Mouse (Mus musculus) neural tube, embryonic 13.5 days (tissue): ENCODE data around the gene Tmem135. TPM values are rescaled to one million over a fixed set of nuclear protein-coding genes. Genes with fewer than 3 reads are reported as not detected.

ENCODE experiments used
- ATAC-seq: fragments of 200-750 bp; cut with Nextera tagmentation; 2 replicates; pipeline ENCODE4 v1.8.0; 2017; ENCODE audit warnings: low read depth, mild to moderate bottlenecking, moderate TSS enrichment, moderate library complexity
- H3K27ac ChIP-seq: fragments of 300-500 bp; sonication (generic); replicated peaks from 2 replicates; pipeline ENCODE4 v1.5.1; 2015; ENCODE audit warnings: moderate library complexity, mild to moderate bottlenecking, inconsistent platforms
- H3K27me3 ChIP-seq: fragments of 300-500 bp; sonication (generic); 2 replicates; pipeline ENCODE4 v1.6.1; 2015; ENCODE audit warnings: mild to moderate bottlenecking, inconsistent platforms
- H3K36me3 ChIP-seq: fragments of 300-500 bp; sonication (generic); 2 replicates; pipeline ENCODE4 v1.6.1; 2015; ENCODE audit warnings: mild to moderate bottlenecking, inconsistent platforms
- H3K4me1 ChIP-seq: fragments of 300-500 bp; sonication (generic); replicated peaks from 2 replicates; pipeline ENCODE4 v1.6.1; 2015; ENCODE audit warnings: inconsistent platforms
- H3K4me2 ChIP-seq: fragments of 300-500 bp; sonication (generic); 2 replicates; pipeline ENCODE4 v1.6.1; 2015; ENCODE audit warnings: inconsistent platforms, mild to moderate bottlenecking, moderate library complexity
- H3K4me3 ChIP-seq: fragments of 300-500 bp; sonication (generic); 2 replicates; pipeline ENCODE4 v1.5.1; 2015; ENCODE audit warnings: mild to moderate bottlenecking, inconsistent platforms
- H3K9ac ChIP-seq: fragments of 300-500 bp; sonication (generic); 2 replicates; pipeline ENCODE4 v1.6.1; 2015; ENCODE audit warnings: moderate library complexity, mild to moderate bottlenecking, inconsistent platforms
- H3K9me3 ChIP-seq: fragments of 300-500 bp; sonication (generic); 2 replicates; pipeline ENCODE4 v1.6.1; 2016; ENCODE audit warnings: inconsistent platforms
- WGBS: fragments of 180-500 bp; shearing (Covaris S2); methylation state at CpG from one replicate; pipeline ENCODE4 v1.1.7; 2015; 5-methylcytosine and 5-hydroxymethylcytosine counted together
- polyA plus RNA-seq: library from polyadenylated mRNA; unstranded; fragments of >200 nt; fragmentation: Nextera tagmentation; extraction: Ambion mirVana; gene quantifications from 2 replicates; pipeline ENCODE4 v1.2.1, GENCODE M21; 2015

Tmem135 gene
- polyA plus RNA-seq, 1 experiment from 2014 or later, result 21.3 TPM

DNA sequence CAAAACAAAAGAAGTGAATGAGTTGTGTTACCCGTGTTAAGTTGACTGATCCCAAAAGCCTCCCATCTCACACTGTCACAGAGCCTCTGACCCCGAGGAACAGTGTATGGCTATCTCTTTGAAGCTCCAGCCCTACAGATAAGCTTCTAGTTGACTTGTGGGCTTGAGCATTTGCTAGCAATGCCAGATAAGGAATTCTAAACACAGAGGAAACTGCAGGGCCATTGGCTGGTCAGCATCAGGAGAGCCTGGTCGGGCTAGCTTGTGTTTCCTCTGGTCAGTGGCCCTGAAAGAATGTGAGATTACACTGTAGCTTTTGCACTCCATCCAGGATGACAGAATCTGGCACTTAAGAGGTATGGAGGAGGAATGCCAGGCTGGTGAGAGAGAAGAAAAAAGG, 36.4 kb downstream of the Tmem135 start:
- H3K4me1 ChIP-seq, result peaks cover 6% of the 10 kb centered on the region; the same call in 1 of the 2 replicates
- no peak overlapping the region for H3K4me3 ChIP-seq
- no peaks in the 10 kb centered on the region for H3K27me3 ChIP-seq
- H3K9ac ChIP-seq, result no peak overlapping the region
- ATAC-seq, result no peak
- no peak overlapping the region for H3K4me2 ChIP-seq
- H3K27ac ChIP-seq, result no peak overlapping the region
- 52% methylated on average over 3 of the region's 3 CpGs for WGBS
- H3K36me3 ChIP-seq, result no peaks in the 10 kb centered on the region
- H3K9me3 ChIP-seq, result no peaks in the 10 kb centered on the region

DNA sequence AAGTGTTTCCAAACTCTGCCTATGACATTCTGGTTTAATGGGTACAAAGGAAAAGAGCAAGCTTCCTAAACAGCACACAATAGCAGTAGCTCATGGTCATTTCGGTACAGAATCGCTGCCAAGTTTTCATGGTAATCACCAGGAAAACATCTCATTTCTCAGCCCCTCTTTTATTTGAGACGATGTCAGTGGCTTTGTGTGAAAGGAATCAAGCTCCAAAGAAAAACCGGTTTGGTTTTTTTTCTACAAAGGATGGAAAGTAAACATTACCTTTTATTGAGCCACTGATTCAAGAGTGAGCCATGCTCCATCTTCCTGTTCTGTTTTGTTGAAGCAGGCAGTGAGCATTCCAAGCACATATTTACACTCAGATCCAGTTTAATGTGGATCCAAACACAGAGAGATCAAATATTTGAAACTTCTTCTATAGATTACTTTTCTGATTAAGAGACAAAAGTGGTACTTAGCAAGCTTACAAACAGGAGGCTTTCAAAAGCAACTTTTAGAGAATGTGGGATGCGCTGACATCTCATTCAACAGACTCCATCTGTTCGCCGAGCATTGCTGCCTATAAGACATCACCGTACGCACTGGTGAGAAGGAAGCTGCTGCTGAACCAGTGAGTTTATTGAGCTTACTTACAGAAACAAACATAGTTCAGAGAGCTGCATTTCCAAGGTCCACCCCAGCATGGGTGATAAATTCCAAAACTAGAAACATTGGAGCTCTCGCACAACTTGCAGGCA, 38.7 kb downstream of the Tmem135 start:
- WGBS, result 55% methylated on average over 10 of the region's 10 CpGs
- Histone ChIP-seq H3K4me1 (peaks cover 6% of the 10 kb centered on the region; the same call in 1 of the 2 replicates), H3K27me3 (no peaks in the 10 kb centered on the region), H3K27ac (no peak overlapping the region), H3K9me3 (no peaks in the 10 kb centered on the region), H3K36me3 (no peaks in the 10 kb centered on the region), H3K4me2 (no peak overlapping the region; the same call in 1 of the 2 replicates), H3K9ac (no peak overlapping the region), H3K4me3 (no peak overlapping the region)
- no peak for ATAC-seq

DNA sequence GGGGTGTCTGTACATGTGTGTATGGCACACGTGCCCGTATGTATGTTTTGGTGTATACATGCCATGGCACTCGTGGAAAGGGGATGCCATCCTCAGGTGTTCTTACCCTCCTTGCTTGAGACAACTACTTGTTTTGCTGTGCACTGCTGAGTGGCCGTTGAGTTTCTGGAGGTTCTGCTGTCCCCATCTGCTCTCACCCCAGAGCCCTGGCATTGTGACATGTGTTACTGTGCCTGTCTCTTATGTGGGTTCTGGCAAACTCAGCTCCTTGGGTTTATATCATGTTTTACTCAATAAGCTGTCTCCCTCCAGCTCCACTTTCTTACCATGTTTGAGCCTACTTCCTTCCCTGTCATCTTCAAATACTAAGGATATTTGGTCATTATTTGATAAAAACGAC, 40.0 kb downstream of the Tmem135 start:
- Histone ChIP-seq H3K4me2 (no peak overlapping the region), H3K27ac (no peak overlapping the region), H3K4me1 (peaks cover 6% of the 10 kb centered on the region; the same call in 1 of the 2 replicates), H3K27me3 (no peaks in the 10 kb centered on the region), H3K9me3 (no peaks in the 10 kb centered on the region), H3K9ac (no peak overlapping the region), H3K36me3 (no peaks in the 10 kb centered on the region), H3K4me3 (no peak overlapping the region)
- WGBS, result 90% methylated on average over 5 of the region's 5 CpGs
- ATAC-seq, result no peak

DNA sequence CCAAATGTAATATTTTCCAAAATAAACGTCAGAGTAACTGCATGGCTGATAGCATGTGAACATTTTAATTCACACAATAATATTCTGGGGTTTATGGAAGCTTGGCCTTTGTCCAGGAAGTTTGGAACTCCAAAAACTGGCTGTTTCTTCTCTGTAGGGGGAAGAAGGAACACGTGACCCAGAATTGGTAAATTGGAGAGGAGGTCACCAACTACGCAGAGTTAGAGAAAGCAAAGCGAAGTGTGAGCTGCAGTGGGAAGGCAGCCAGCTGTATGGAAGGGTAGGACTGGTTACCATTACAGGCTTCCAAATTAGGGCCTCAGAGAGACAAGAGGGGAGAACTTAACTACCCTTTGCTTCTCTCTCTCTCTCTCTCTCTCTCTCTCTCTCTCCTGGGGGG, 47.7 kb downstream of the Tmem135 start:
- Histone ChIP-seq H3K27me3 (no peaks in the 10 kb centered on the region), H3K36me3 (no peaks in the 10 kb centered on the region), H3K4me3 (no peak overlapping the region), H3K27ac (no peak overlapping the region), H3K4me2 (no peak overlapping the region), H3K4me1 (no peaks in the 10 kb centered on the region), H3K9me3 (no peaks in the 10 kb centered on the region), H3K9ac (no peak overlapping the region)
- no peak for ATAC-seq
- 64% methylated on average over 4 of the region's 4 CpGs for WGBS

DNA sequence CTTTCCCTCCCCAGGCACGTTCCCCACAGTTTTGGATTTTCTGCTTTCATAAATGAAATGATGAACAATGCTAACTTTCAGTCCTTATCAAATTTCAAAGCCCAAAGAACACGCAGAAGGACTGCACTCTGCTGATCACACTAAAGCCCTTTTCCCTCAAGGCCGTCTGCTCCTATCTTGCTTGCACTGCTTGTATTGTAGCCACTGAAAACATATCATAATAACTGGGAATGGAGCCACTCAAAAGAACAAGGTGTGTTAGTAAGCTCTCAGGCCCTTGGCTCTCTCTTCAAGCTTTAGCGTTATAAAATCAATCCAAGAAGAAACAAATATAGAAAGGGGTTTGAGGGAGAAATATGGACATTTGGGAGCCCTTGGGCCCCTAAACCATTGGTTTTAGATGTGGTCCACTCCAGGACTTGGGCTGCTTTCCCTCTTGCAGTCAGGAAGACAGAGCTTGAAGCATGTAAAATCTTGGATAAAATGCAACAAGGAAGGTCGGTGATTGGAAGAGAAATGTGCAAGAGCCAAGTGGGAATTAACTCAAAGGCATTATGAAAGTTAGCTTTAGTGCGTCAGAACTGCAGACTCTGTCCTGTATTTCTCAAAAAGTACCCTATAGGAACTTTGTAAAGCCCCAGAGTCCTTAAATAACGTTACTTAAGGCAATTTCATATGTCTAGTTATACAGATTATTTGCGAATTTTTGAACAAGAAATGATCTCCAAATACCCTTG, 48.3 kb downstream of the Tmem135 start:
- Histone ChIP-seq H3K9me3 (no peaks in the 10 kb centered on the region), H3K4me2 (no peak overlapping the region), H3K27ac (no peak overlapping the region), H3K4me3 (no peak overlapping the region), H3K27me3 (no peaks in the 10 kb centered on the region), H3K36me3 (no peaks in the 10 kb centered on the region), H3K9ac (no peak overlapping the region), H3K4me1 (no peaks in the 10 kb centered on the region)
- no peak for ATAC-seq
- 77% methylated on average over 8 of the region's 8 CpGs for WGBS

DNA sequence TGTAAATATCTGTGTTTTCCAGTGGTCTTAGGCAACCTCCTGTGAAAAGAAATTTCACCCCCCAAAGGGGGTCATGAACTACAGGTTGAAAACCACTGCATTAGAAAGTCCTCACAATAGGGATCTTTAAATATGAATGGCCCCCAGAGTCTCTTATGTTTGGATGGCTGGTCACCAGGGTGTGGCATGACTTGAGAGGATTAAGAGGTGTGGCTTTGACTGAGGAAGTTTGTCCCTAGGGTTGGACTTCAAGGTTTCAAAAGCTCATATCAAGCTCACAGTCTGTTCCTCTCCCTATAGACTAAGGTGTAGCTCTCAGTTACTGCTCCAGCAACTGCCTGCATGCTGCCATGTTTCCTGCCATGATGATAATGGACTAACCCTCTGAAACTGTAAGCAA, 62.0 kb downstream of the Tmem135 start:
- no peaks in the 10 kb centered on the region for H3K27me3 ChIP-seq
- H3K4me1 ChIP-seq, result peaks cover 11% of the 10 kb centered on the region
- no peak overlapping the region for H3K4me3 ChIP-seq
- no peaks in the 10 kb centered on the region for H3K9me3 ChIP-seq
- H3K27ac ChIP-seq, result no peak overlapping the region
- no peak overlapping the region for H3K4me2 ChIP-seq
- no peak for ATAC-seq
- no peaks in the 10 kb centered on the region for H3K36me3 ChIP-seq
- H3K9ac ChIP-seq, result no peak overlapping the region

DNA sequence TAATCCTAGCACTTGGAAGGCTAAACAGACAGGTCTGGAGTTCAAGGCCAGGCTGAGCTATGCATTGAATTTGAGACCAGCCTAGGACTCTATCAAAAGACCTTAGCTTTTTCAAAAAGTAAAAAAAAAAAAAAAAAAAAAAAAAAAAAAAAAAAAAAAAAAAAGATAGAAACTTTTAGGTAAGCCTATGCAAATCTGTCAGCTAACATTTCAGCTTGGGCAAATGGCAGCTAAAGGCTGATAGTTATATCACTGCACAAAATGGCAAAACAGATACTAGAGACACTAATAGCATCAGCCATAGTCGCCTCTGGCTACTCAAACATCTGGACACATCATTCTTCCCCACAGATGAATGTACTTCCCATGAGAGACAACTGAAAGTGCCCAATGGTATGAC, 64.2 kb downstream of the Tmem135 start:
- Histone ChIP-seq H3K9ac (no peak overlapping the region), H3K36me3 (no peaks in the 10 kb centered on the region), H3K4me2 (no peak overlapping the region; the same call in 1 of the 2 replicates), H3K27me3 (no peaks in the 10 kb centered on the region), H3K27ac (no peak overlapping the region), H3K4me3 (no peak overlapping the region), H3K4me1 (peaks cover 32% of the 10 kb centered on the region), H3K9me3 (no peaks in the 10 kb centered on the region)
- 79% methylated on average over 1 of the region's 1 CpGs for WGBS
- ATAC-seq, result no peak

DNA sequence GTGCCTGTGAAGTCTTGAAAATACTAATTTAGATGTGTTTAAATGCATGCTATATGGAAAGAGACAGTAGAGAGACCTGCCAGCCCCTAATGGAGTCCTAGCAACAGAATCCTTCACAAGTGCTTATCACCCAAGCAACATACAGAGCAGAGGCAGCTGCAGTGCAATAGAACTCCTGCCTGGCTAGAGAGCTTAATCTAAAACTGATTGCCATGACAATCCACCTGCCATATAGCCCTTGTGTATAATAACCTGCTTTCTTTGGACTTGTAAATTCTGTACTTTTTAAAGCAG, 64.9 kb downstream of the Tmem135 start:
- Histone ChIP-seq H3K9me3 (no peaks in the 10 kb centered on the region), H3K4me2 (peak overlapping the region; percentile 82), H3K36me3 (no peaks in the 10 kb centered on the region), H3K9ac (peak overlapping the region; percentile 93), H3K27ac (peak overlapping the region; percentile 80), H3K27me3 (no peaks in the 10 kb centered on the region), H3K4me3 (peak overlapping the region; percentile 81), H3K4me1 (peaks cover 32% of the 10 kb centered on the region)
- ATAC-seq, result peak; percentile 85

DNA sequence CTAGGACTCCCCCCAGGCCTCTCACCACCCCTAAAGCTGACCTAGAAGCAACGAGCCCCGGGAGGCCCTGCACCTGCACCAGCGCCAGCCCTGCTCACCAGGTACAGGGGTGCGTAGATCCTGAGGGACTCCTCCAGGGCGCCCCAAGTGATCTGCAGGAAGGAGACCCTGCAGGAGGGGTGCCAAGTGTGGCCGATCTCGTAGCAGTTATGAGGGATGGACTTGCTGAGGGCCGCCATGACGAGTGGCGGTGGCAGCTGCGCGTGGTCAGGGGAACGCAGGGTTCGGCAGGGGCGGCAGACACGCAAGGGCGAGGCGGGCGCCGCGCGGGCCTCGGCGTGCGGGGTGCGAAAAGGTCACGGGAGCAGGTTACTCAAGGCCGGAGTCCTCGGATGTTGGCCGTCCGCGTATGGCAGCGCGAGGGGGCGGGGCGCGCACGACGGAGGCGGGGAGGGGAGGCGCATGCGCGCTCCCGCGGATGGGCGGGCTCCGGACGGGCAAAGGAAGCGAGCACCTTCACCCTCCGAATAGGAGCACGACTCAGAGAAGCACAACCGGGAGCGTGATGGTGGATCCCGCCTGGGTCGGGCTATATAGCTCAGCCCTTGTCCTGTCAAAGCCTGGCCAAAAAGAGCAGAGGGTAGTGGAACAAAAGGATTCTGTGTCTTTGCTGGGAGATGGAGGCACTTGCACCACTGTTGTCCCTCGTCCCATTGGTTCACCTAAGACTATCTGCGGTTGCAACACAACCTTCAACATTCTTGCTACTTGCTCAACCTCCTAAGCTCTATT, 65.5 kb downstream of the Tmem135 start:
- no peaks in the 10 kb centered on the region for H3K27me3 ChIP-seq
- no peaks in the 10 kb centered on the region for H3K9me3 ChIP-seq
- peak; percentile 97 for ATAC-seq
- H3K4me3 ChIP-seq, result peak overlapping the region; percentile 81
- H3K4me2 ChIP-seq, result peak overlapping the region; percentile 82
- under 1% methylated on average over 57 of the region's 57 CpGs for WGBS
- H3K4me1 ChIP-seq, result peaks cover 32% of the 10 kb centered on the region
- peak overlapping the region; percentile 80 for H3K27ac ChIP-seq
- peak overlapping the region; percentile 93 for H3K9ac ChIP-seq
- H3K36me3 ChIP-seq, result no peaks in the 10 kb centered on the region

DNA sequence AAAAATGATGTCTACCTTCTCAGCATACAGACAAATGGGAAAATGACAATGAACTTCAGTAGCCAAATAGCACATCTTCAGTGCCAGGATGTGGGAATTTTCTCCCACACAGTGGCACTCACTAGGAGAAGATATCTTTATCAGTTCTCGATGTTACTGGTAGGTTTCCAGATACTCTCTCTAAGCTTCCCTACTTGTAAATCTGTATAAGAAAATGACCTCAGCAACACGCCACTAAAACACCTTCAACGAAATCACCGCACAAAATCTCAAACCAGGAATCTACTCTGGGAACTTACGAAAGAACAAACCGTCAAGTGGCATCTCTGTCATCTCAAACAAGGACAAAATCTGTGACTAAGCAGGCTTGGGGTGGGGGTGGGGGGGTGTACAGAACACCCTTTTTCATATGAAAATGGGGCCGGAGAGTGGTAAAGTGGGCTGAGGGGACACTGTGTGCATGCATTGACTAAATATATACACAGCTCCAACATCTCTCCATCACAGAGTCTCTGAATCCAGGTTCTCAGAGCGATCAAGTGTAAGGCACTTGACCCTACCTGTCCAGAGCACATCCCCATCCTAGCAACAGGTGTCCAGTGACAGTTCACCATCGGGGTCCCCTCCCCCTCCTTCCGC, 66.2 kb downstream of the Tmem135 start:
- whole genome bisulfite sequencing, result 46% methylated on average over 10 of the region's 10 CpGs
- Histone ChIP-seq H3K9me3 (no peaks in the 10 kb centered on the region), H3K27ac (peak overlapping the region; percentile 80)

DNA sequence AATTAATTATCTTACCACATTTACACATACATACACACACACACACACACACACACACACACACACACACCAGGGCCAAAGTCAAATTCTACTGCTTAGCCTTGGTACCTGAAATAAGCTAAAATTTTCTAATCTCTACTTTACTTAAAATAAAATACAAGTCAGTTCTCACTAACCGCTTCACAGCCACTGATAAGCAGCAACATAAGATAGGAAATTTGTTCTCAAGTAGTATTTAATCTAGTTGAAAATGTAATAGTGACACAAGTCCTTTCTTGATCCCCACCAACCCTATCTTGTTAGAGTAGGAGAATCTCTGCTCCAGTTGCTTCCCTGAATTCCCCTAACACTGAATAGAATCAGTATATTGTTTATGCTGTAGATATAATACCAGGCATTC, 67.6 kb downstream of the Tmem135 start:
- no peak for ATAC-seq
- H3K4me3 ChIP-seq, result no peak overlapping the region
- H3K36me3 ChIP-seq, result no peaks in the 10 kb centered on the region
- peak overlapping the region; percentile 82 for H3K4me2 ChIP-seq
- 98% methylated on average over 1 of the region's 1 CpGs for WGBS
- H3K27ac ChIP-seq, result no peak overlapping the region
- peaks cover 35% of the 10 kb centered on the region for H3K4me1 ChIP-seq
- no peaks in the 10 kb centered on the region for H3K9me3 ChIP-seq
- H3K27me3 ChIP-seq, result no peaks in the 10 kb centered on the region
- H3K9ac ChIP-seq, result no peak overlapping the region

More for the DNA sequence above, 66.2 kb downstream of the Tmem135 start:
- no peaks in the 10 kb centered on the region for H3K27me3 ChIP-seq
- peak overlapping the region; percentile 81 for H3K4me3 ChIP-seq
- peak overlapping the region; percentile 82 for H3K4me2 ChIP-seq
- H3K36me3 ChIP-seq, result no peaks in the 10 kb centered on the region
- H3K9ac ChIP-seq, result peak overlapping the region; percentile 93
- peaks cover 35% of the 10 kb centered on the region for H3K4me1 ChIP-seq
- no peak; the same call in 1 of the 2 replicates for ATAC-seq

DNA sequence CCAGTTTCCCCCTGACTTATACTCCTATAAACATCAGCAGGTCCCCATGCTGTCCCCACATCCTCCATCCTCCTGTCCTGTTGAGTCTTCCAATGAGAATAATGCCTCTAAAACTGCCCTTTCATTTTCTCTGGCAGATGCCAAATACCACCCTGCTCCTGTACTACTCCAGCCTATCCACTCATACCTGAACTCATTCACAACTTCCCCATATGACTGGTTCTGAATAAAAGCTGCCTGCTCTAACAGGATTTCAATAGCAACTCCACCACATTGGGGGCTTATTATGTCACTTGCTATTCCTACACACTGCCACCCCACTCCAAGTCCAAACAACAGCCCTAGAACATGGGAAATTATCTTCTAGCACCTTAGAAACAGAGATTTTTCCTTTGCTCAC, 68.7 kb downstream of the Tmem135 start:
- no peak overlapping the region for H3K9ac ChIP-seq
- no peak overlapping the region for H3K4me2 ChIP-seq
- no peaks in the 10 kb centered on the region for H3K9me3 ChIP-seq
- H3K4me3 ChIP-seq, result no peak overlapping the region
- no peak for ATAC-seq
- H3K27me3 ChIP-seq, result no peaks in the 10 kb centered on the region
- peaks cover 35% of the 10 kb centered on the region for H3K4me1 ChIP-seq
- no peaks in the 10 kb centered on the region for H3K36me3 ChIP-seq
- H3K27ac ChIP-seq, result no peak overlapping the region
